Mouse (Mus musculus) liver, postnatal 0 days (tissue): ENCODE results near the gene N6amt1.

Experiments used
- CTCF ChIP-seq: sonication (generic); IDR thresholded peaks from 2 replicates; pipeline ENCODE4 v1.5.1; 2016; ENCODE audit warnings: antibody characterized with exemption, low read depth
- EP300 ChIP-seq: IDR thresholded peaks from 2 replicates; pipeline ENCODE4 v1.6.1; 2016; ENCODE audit warnings: antibody characterized with exemption, low read depth, mild to moderate bottlenecking

DNA sequence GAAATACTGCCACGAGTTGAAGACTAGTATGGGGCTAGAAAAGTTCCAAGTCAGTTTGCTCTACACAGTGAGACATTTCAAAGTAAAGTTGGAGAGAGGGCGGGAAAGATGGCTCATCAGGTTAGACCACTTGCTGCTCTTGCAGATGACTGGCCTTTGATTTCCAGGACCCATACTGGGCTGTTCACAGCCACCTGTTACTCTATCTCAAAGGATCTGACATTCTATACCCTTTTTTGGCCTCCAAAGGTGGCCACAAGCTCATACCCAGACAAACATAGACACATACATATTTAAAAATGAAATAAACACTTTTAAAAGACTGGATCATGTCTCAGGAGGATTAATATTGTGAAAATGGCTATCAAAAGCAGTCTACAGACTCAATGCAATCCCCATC lies 30.4 kb downstream of the N6amt1 start:
- TF ChIP-seq CTCF, result no peak
- TF ChIP-seq EP300, result no peak
